Mouse (Mus musculus): ENCODE measurements around the gene Polg2. TPM values are rescaled to one million over a fixed set of nuclear protein-coding genes. Genes with fewer than 3 reads are reported as not detected.
A peak's percentile ranks its signal among the peaks of the same experiment; 100 is the strongest.

Polg2 gene
- polyA plus RNA-seq (2015; fragmentation: Nextera tagmentation; extraction: Ambion mirVana) = 11.1 and 11.9 TPM in 2 replicates

DNA sequence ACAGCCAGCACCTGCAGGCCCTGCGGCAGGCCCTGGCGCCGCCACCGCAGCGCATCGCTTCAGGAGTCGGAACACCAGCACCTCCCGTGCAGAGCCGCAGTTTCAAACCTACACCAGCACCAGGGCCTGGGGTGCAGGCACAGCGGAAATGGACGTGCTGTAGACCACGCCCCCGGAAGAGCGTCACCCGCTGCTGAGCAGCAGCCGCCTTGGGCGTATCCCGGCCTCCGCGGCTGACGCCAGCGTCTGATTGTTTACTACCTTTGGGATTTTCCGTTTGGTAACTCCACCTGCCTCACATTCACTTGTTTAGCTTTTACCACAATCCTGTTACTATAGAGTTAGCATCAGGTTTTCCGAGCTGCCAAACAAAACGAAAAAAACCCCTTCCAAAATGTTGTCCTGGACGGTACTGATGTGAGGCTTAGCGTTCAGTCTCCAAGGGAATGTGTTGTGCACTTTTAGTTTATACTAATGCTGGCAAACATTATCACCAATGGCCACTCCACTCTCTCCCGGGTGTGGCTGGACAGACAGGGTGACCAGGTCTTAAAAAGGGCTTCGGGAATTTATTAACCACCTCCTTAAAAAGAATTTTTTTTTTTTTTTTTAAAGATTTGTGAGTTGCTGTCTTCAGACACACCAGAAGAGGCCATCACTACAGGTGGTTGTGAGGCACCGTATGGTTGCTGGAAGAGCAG lies at the start of gene Polg2:
Polg2 (minus strand) TSS at position 150 of the 701 bp plus-strand sequence.
- DNase-seq (ENCODE audit: low spot score) (peak; percentile 97), ATAC-seq (replicated peaks; ENCODE audit: low FRiP score, low read depth) (peak; percentile 96)
- peaks cover 40% of the 10 kb centered on the region for H3K36me3 ChIP-seq (ENCODE audit: insufficient read depth, low read length)
- H3K4me3 ChIP-seq (replicated peaks; ENCODE audit: low read depth, low read length) = peak within 1 kb of the TSS; percentile 62
- WGBS = under 1% methylated on average over 30 of the region's 30 CpGs
- peak within 1 kb of the TSS; percentile 91 for H3K9ac ChIP-seq (ENCODE audit: low read depth, low read length)
- peak within 1 kb of the TSS; percentile 96 for H3K27ac ChIP-seq
- no peaks in the 10 kb centered on the region for H3K9me3 ChIP-seq (replicated peaks; ENCODE audit: low read length)
- TF ChIP-seq CTCF (IDR thresholded peaks at IDR 0.05; ENCODE audit: low read depth) = no peak
- H3K27me3 ChIP-seq (ENCODE audit: insufficient read depth, low read length) = no peaks in the 10 kb centered on the region
- peak within 1 kb of the TSS; percentile 79 for H3K4me2 ChIP-seq (ENCODE audit: low read length)
- H3K4me1 ChIP-seq (replicated peaks; ENCODE audit: insufficient read depth, low read length) = no peaks in the 10 kb centered on the region

DNA sequence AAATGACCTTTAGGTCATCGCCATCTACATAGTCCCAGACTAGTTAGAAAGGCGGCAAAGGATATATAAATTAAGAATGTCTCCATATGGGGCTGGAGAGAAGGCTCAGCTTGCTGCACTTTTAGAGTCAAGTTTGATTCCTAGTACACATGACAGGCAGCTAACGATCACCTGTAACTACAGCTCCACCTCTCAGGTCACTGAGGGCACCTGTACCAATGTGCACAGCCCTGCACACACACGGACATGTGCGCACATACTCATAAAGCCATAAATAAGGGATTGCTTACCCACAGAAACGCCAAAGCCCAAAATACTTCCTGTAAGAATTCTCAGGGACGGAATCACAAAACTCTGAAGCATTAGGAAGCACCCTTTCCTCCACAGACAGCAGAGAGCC lies 48.7 kb upstream of the Polg2 start:
- Histone ChIP-seq H3K27ac (no peak overlapping the region), H3K9me3 (replicated peaks; ENCODE audit: low read length) (no peaks in the 10 kb centered on the region), H3K9ac (ENCODE audit: low read depth, low read length) (no peak overlapping the region), H3K4me2 (ENCODE audit: low read length) (no peak overlapping the region), H3K27me3 (ENCODE audit: insufficient read depth, low read length) (no peaks in the 10 kb centered on the region), H3K4me3 (replicated peaks; ENCODE audit: low read depth, low read length) (no peak overlapping the region), H3K36me3 (ENCODE audit: insufficient read depth, low read length) (peaks cover 32% of the 10 kb centered on the region), H3K4me1 (replicated peaks; ENCODE audit: insufficient read depth, low read length) (no peaks in the 10 kb centered on the region)
- TF ChIP-seq CTCF (IDR thresholded peaks at IDR 0.05; ENCODE audit: low read depth) = no peak
- ATAC-seq (replicated peaks; ENCODE audit: low FRiP score, low read depth) (no peak), DNase-seq (ENCODE audit: low spot score) (no peak)
- 90% methylated on average over 7 of the region's 7 CpGs for WGBS

DNA sequence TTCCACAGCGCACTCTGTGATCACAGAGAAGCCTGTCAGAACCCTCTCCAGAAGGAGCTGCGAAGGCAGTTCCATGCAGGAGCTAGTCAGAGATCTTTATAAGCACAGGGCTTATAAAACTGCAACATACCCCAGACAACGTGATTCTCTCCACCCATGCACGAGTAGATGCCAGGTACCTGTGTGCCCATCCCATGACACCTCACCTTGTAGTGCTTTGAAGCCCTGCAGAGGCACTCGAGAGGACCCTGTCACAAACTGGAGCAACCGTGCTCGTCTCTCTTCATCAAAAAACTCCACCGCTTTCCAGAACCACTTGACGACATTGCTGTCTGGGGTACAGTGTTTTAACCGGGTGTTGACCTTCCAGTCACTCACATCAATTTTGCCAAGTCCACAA lies 45.1 kb upstream of the Polg2 start:
- ATAC-seq (replicated peaks; ENCODE audit: low FRiP score, low read depth) = no peak
- WGBS = 94% methylated on average over 10 of the region's 10 CpGs
- peaks cover 45% of the 10 kb centered on the region for H3K36me3 ChIP-seq (ENCODE audit: insufficient read depth, low read length)

DNA sequence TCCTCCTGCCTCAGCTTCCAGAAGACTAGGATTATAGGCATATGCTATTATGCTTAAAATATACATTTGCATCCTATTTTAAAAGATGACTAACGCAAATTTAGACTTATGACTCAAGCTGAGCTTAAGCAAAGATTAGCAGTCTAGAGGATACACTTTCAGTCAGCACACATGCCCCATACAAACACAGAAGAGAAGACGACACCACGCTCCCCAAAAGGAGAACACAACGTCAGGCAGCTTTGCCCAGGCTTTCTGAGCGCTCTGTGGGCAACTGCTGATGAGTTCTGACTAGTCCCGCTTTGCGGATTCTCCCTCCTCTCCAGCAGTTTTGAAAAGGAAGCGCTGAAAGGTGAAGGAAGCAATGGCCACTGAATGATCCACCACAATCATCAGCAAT lies 44.4 kb upstream of the Polg2 start:
- no peak overlapping the region for H3K27ac ChIP-seq
- no peak overlapping the region for H3K4me2 ChIP-seq (ENCODE audit: low read length)
- ATAC-seq (replicated peaks; ENCODE audit: low FRiP score, low read depth) (no peak), DNase-seq (ENCODE audit: low spot score) (no peak)
- no peaks in the 10 kb centered on the region for H3K4me1 ChIP-seq (replicated peaks; ENCODE audit: insufficient read depth, low read length)
- no peak overlapping the region for H3K4me3 ChIP-seq (replicated peaks; ENCODE audit: low read depth, low read length)
- H3K36me3 ChIP-seq (ENCODE audit: insufficient read depth, low read length) = peaks cover 46% of the 10 kb centered on the region
- no peak overlapping the region for H3K9ac ChIP-seq (ENCODE audit: low read depth, low read length)
- no peaks in the 10 kb centered on the region for H3K27me3 ChIP-seq (ENCODE audit: insufficient read depth, low read length)
- H3K9me3 ChIP-seq (replicated peaks; ENCODE audit: low read length) = no peaks in the 10 kb centered on the region
- WGBS = 97% methylated on average over 8 of the region's 8 CpGs
- TF ChIP-seq CTCF (IDR thresholded peaks at IDR 0.05; ENCODE audit: low read depth) = no peak

More for the DNA sequence above, 45.1 kb upstream of the Polg2 start:
- no peaks in the 10 kb centered on the region for H3K9me3 ChIP-seq (replicated peaks; ENCODE audit: low read length)
- no peak overlapping the region for H3K27ac ChIP-seq
- H3K4me2 ChIP-seq (ENCODE audit: low read length) = no peak overlapping the region
- no peaks in the 10 kb centered on the region for H3K4me1 ChIP-seq (replicated peaks; ENCODE audit: insufficient read depth, low read length)
- no peak overlapping the region for H3K4me3 ChIP-seq (replicated peaks; ENCODE audit: low read depth, low read length)
- no peak for DNase-seq (ENCODE audit: low spot score)
- no peak overlapping the region for H3K9ac ChIP-seq (ENCODE audit: low read depth, low read length)
- TF ChIP-seq CTCF (IDR thresholded peaks at IDR 0.05; ENCODE audit: low read depth) = no peak
- H3K27me3 ChIP-seq (ENCODE audit: insufficient read depth, low read length) = no peaks in the 10 kb centered on the region

DNA sequence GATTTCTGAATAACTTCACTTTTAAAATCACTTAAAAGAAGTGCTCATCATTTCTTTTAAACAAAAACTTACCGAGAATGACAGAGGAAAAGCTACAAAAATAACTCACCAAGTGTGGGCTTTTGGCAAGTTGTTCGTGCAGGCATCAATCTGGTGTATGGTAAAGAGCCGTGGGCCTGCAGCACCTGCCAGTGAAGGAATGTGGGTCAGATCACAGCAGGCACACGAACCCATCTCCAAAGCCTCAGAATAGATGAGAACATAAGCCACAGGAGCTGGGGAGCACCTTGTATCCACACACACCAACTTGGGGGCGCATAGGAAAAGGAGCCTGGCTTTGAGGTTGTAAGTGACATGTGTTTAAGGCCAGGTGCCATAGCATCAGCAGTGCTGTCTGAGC lies 43.6 kb upstream of the Polg2 start:
- H3K4me1 ChIP-seq (replicated peaks; ENCODE audit: insufficient read depth, low read length) = no peaks in the 10 kb centered on the region
- no peak overlapping the region for H3K9ac ChIP-seq (ENCODE audit: low read depth, low read length)
- no peak overlapping the region for H3K4me3 ChIP-seq (replicated peaks; ENCODE audit: low read depth, low read length)
- no peak overlapping the region for H3K27ac ChIP-seq
- no peak overlapping the region for H3K4me2 ChIP-seq (ENCODE audit: low read length)
- H3K27me3 ChIP-seq (ENCODE audit: insufficient read depth, low read length) = no peaks in the 10 kb centered on the region
- H3K9me3 ChIP-seq (replicated peaks; ENCODE audit: low read length) = no peaks in the 10 kb centered on the region
- DNase-seq (ENCODE audit: low spot score) (no peak), ATAC-seq (replicated peaks; ENCODE audit: low FRiP score, low read depth) (no peak)
- WGBS = 86% methylated on average over 5 of the region's 5 CpGs
- peaks cover 38% of the 10 kb centered on the region; the same call in 1 of the 2 replicates for H3K36me3 ChIP-seq (ENCODE audit: insufficient read depth, low read length)
- no peak for TF ChIP-seq CTCF (IDR thresholded peaks at IDR 0.05; ENCODE audit: low read depth)

DNA sequence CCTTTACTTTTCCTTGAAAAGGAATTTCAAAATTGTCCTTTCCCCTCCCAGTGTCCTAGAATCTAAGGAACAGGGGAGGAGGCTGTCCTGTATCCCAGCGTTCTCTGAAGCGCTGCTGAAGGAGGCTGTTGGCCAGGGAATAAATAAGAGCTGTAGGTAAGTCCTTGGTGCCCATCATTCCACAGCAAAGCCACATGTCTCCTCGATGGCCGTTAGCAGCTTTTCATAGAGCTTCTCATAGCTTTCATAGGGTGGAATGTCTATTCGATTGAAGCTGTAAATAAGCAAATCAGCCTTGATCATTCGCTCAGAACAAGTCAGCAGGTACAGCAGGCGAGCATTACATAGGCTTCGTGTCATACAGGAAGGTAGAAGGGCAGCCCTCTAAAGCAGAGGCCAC lies 43.2 kb upstream of the Polg2 start:
- Histone ChIP-seq H3K9ac (ENCODE audit: low read depth, low read length) (no peak overlapping the region), H3K36me3 (ENCODE audit: insufficient read depth, low read length) (peaks cover 35% of the 10 kb centered on the region; the same call in 1 of the 2 replicates), H3K27ac (no peak overlapping the region), H3K9me3 (replicated peaks; ENCODE audit: low read length) (no peaks in the 10 kb centered on the region), H3K4me1 (replicated peaks; ENCODE audit: insufficient read depth, low read length) (no peaks in the 10 kb centered on the region), H3K27me3 (ENCODE audit: insufficient read depth, low read length) (no peaks in the 10 kb centered on the region), H3K4me2 (ENCODE audit: low read length) (no peak overlapping the region), H3K4me3 (replicated peaks; ENCODE audit: low read depth, low read length) (no peak overlapping the region)
- TF ChIP-seq CTCF (IDR thresholded peaks at IDR 0.05; ENCODE audit: low read depth) = no peak
- DNase-seq (ENCODE audit: low spot score) = no peak
- no peak for ATAC-seq (replicated peaks; ENCODE audit: low FRiP score, low read depth)
- WGBS = 90% methylated on average over 8 of the region's 8 CpGs

All from kidney, postnatal 0 days (tissue).